Mouse (Mus musculus) activated CD4-positive, CD25-positive, alpha-beta regulatory T cell (primary cell): ENCODE results near the gene Hexim2. TPM values are rescaled to one million over a fixed set of nuclear protein-coding genes. Genes with fewer than 3 reads are reported as not detected.

ENCODE experiments used
- polyA plus RNA-seq, 2 experiments: library from polyadenylated mRNA; unstranded; fragments of 100-300 nt; shearing (Covaris generic); gene quantifications; one replicate each; pipeline ENCODE4 v1.2.1; 2017

Gene Hexim2
- 1 to 10 TPM; 2.9 to 6.0 TPM for polyA plus RNA-seq

DNA sequence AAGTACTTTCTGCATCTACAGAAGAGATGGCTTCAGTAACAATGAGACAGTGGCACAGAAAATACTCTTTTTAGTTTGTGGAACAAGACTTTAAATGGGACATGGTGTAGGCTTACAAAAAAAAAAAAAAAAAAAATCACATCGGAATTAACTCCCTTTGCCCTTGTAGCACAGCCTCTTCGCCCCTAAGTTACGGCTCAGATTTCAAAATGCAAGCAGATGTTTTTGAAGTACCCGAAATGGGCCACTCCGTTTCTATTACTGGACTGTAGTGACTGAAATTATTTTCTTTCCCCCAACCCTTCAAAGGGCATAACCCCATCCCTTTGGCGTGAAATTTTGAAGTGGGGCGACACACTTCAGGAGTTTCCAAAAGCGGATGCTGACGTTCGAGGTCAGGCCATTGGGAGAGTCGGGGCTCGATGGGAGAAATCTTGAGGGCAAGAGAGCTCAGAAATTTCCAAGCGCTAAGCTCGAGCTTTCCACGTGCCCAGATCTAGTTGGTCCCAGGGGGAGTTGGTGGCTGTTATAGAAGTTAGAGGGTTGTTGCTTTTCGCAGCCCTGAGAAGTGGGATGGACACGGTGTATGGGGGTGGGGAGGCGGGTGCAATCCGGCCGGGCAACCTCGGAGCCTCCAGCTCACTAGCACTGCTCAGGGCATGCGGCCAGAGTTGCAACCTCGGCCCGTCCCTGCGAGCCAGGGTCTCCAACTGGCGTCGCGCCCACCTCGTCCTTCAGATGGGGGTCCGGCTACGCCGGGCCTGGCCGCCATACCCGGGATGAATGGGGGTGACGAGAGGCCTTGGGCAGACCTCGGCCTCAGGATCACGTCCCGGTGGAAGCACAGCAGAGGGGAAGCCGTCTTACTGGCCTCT, at the start of gene Hexim2:
Gene Hexim2 (plus strand): TSS at position 729 of the 875 bp plus-strand sequence.

DNA sequence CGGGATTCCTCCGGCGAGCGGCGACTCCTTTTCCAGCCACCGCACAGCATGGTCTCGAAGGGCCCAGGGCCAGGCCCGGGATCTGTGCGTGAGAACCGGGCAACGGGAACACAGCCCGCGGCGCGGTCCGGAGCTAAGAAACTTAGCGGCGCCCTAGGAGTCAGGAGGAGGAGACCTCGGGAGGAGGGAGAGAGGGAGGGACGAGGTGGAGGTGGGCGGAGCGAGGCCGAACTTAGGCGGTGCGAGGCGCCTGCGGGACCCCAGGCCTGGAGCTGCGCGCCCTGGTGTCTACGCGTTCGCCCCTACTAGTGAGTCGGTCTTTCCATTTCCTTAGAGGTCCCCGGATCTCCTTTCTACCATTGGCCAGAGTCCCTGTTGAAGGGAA, 30.8 kb upstream of the Hexim2 start, which contains the start of the genes Plcd3 and Acbd4:
Gene Plcd3 (minus strand): TSS at position 178 of the 385 bp plus-strand sequence.
Gene Acbd4 (plus strand): TSS at position 202 of the 385 bp plus-strand sequence.

GRCm38 (mm10) chr11:103116008-103116818, 16.0 kb upstream of the Hexim2 start, which contains the start of gene Hexim1:
Gene Hexim1, plus strand, starts transcription at chr11:103116231.

GRCm38 (mm10) chr11:103170494-103171285, 38.5 kb downstream of the Hexim2 start, which contains the start of gene Fmnl1:
Gene Fmnl1, plus strand, starts transcription at chr11:103171107.

Other genes with a start within 250 kb of the Hexim2 start
- not detected for gene Fam187a, start 247.3 kb upstream of the Hexim2 start, polyA plus RNA-seq
- not detected for gene Gfap, start 231.5 kb upstream of the Hexim2 start, polyA plus RNA-seq
- gene Kif18b, start 207.3 kb upstream of the Hexim2 start, polyA plus RNA-seq, result 1 to 10 TPM; 3.9 to 8.1 TPM
- gene C1ql1, start 185.7 kb upstream of the Hexim2 start, polyA plus RNA-seq, result not detected
- 10 to 100 TPM; 64.6 to 71.5 TPM for gene Nmt1, start 104.2 kb upstream of the Hexim2 start, polyA plus RNA-seq
- gene Dcakd, start 104.1 kb upstream of the Hexim2 start, polyA plus RNA-seq, result 10 to 100 TPM; 25.1 to 25.4 TPM
- gene Plcd3, start 30.8 kb upstream of the Hexim2 start, polyA plus RNA-seq, result under 1 TPM in 1 of 2 experiments, not detected in 1; 0.45 TPM
- 10 to 100 TPM; 41.4 to 49.3 TPM for gene Acbd4, start 30.7 kb upstream of the Hexim2 start, polyA plus RNA-seq
- 1 to 10 TPM; 5.2 to 5.4 TPM for gene Hexim1, start 16.2 kb upstream of the Hexim2 start, polyA plus RNA-seq
- 100 to 1,000 TPM; 181 to 260 TPM for gene Fmnl1, start 38.7 kb downstream of the Hexim2 start, polyA plus RNA-seq
- gene 1700023F06Rik, start 76.1 kb downstream of the Hexim2 start, polyA plus RNA-seq, result not detected
- not detected for gene Spata32, start 86.0 kb downstream of the Hexim2 start, polyA plus RNA-seq
- 10 to 100 TPM; 22.6 to 25.2 TPM for gene Map3k14, start 135.0 kb downstream of the Hexim2 start, polyA plus RNA-seq
- gene Arhgap27, start 231.3 kb downstream of the Hexim2 start, polyA plus RNA-seq, result 10 to 100 TPM; 51.8 to 85.0 TPM